Mouse (Mus musculus) natural killer cell, adult 2 months (primary cell): Measurements from ENCODE around the gene Rabl6.

Experiments used
- DNase-seq, 2 experiments: peaks; one replicate each; pipeline ENCODE4 v3.0.0; 2022; ENCODE audit warnings: low spot score in 2 of 2

Rabl6 gene

GRCm38 (mm10) chr2:25596765-25597510 is 11.4 kb downstream of the Rabl6 start:
- DNase-seq: no peak

GRCm38 (mm10) chr2:25591863-25592262 is 16.5 kb downstream of the Rabl6 start:
- no peak for DNase-seq

GRCm38 (mm10) chr2:25588227-25588907 is 20.0 kb downstream of the Rabl6 start:
- DNase-seq: no peak

GRCm38 (mm10) chr2:25587290-25587689 is 21.0 kb downstream of the Rabl6 start:
- DNase-seq: no peak

- no peak for DNase-seq
These were observed 22.7 kb downstream of the Rabl6 start for GRCm38 (mm10) chr2:25585601-25586000.

- no peak for DNase-seq
These were observed 23.5 kb downstream of the Rabl6 start for GRCm38 (mm10) chr2:25584856-25585255.

- no peak for DNase-seq
These were observed 24.2 kb downstream of the Rabl6 start for GRCm38 (mm10) chr2:25584152-25584551.

GRCm38 (mm10) chr2:25583571-25583970 is 24.8 kb downstream of the Rabl6 start:
- no peak for DNase-seq

GRCm38 (mm10) chr2:25583120-25583481 is 25.2 kb downstream of the Rabl6 start:
- no peak for DNase-seq

GRCm38 (mm10) chr2:25582466-25583119 is 25.7 kb downstream of the Rabl6 start:
- no peak for DNase-seq

GRCm38 (mm10) chr2:25581901-25582301 is 26.4 kb downstream of the Rabl6 start:
- no peak for DNase-seq

- peak; percentile 55 to 74 for DNase-seq
These were observed 26.9 kb downstream of the Rabl6 start, which contains the start of gene Ajm1 for GRCm38 (mm10) chr2:25581294-25581864. Gene Ajm1 (minus strand): TSS chr2:25581757.

GRCm38 (mm10) chr2:25580621-25581101 is 27.7 kb downstream of the Rabl6 start:
- DNase-seq: no peak

- peak; percentile 38 to 67 for DNase-seq
These were observed 28.4 kb downstream of the Rabl6 start for GRCm38 (mm10) chr2:25579737-25580460.

- no peak for DNase-seq
These were observed 29.3 kb downstream of the Rabl6 start for GRCm38 (mm10) chr2:25578796-25579736.

GRCm38 (mm10) chr2:25577951-25578795 is 30.1 kb downstream of the Rabl6 start:
- DNase-seq: no peak

GRCm38 (mm10) chr2:25576965-25577891 is 31.1 kb downstream of the Rabl6 start:
- no peak for DNase-seq
